ENCODE assay signal across 10 mouse cellular contexts in genomic region chr11:79080965-79081891, GRCm38 (mm10).
DNase-seq lines count a peak whose midpoint lies in the region; ATAC-seq and TF ChIP-seq lines count a peak whose summit lies in the region.
"Had no signal": no experiment of that assay in that cellular context is flagged by ENCODE, and none has a peak within 500 bp of the region (broad histone marks: within the 10 kb centered on the region; RNA-seq: fewer than 3 reads in every experiment).

No protein-coding gene starts in this region.

- no peaks in the 10 kb centered on the region for H3K27me3 ChIP-seq in hindbrain, postnatal 0 days (ENCODE audit: insufficient read depth, low read length)

- no peak for ATAC-seq in hindbrain, postnatal 0 days

- H3K9ac ChIP-seq in hindbrain, postnatal 0 days (replicated peaks; ENCODE audit: low read length), result no peak overlapping the region
- H3K9ac ChIP-seq: liver, embryonic 15.5 days had no signal

- WGBS in hindbrain, postnatal 0 days, result 70% methylated on average over 16 of the region's 16 CpGs

- DNase-seq in kidney, adult 18-20 months, result peak; percentile 27
- no peak for DNase-seq in kidney, adult 9 months
- DNase-seq in gastrocnemius, adult 18-20 months (ENCODE audit: low spot score), result peak; percentile 80
- peak; percentile 15 to 17 for DNase-seq in kidney, adult 8-10 months
- peak; percentile 29 for DNase-seq in ovary, postnatal 14 days (ENCODE audit: low spot score)
- no peak for DNase-seq in spleen, adult 12 weeks (ENCODE audit: low spot score)
- no peak for DNase-seq in cerebellum, postnatal 25 days
- DNase-seq in hindbrain, postnatal 0 days (ENCODE audit: low spot score), result no peak
- DNase-seq: cerebellum, adult 11 months had no signal

- no peaks in the 10 kb centered on the region for H3K36me3 ChIP-seq in hindbrain, postnatal 0 days (ENCODE audit: insufficient read depth, low read length)
- H3K36me3 ChIP-seq: liver, embryonic 15.5 days had no signal

- H3K27ac ChIP-seq in hindbrain, postnatal 0 days, result no peak overlapping the region
- H3K27ac ChIP-seq: liver, embryonic 15.5 days had no signal

- no peak overlapping the region for H3K4me2 ChIP-seq in hindbrain, postnatal 0 days (ENCODE audit: low read depth, low read length)
- H3K4me2 ChIP-seq: liver, embryonic 15.5 days had no signal

- H3K4me3 ChIP-seq in hindbrain, postnatal 0 days (ENCODE audit: low read length), result no peak overlapping the region
- H3K4me3 ChIP-seq: liver, embryonic 15.5 days had no signal

- H3K4me1 ChIP-seq in hindbrain, postnatal 0 days (ENCODE audit: insufficient read depth, low read length), result no peaks in the 10 kb centered on the region

- no peak for TF ChIP-seq CTCF in hindbrain, postnatal 0 days (IDR thresholded peaks at IDR 0.05; ENCODE audit: low read depth)

- no peaks in the 10 kb centered on the region for H3K9me3 ChIP-seq in hindbrain, postnatal 0 days (ENCODE audit: low read length)
- H3K9me3 ChIP-seq: liver, embryonic 15.5 days had no signal

Comparison
In these comparisons a context has a peak if more than half of its experiments do, and no peak if none do; other contexts are left out.
1. DNase-seq: peak in kidney, adult 18-20 months (single experiment), gastrocnemius, adult 18-20 months (single experiment), kidney, adult 8-10 months (2 of 2) and ovary, postnatal 14 days (single experiment); none in kidney, adult 9 months (single experiment), spleen, adult 12 weeks (single experiment), cerebellum, postnatal 25 days (0 of 2) and hindbrain, postnatal 0 days (single experiment).